Mouse (Mus musculus): ENCODE results near the gene Gm10401. TPM values are rescaled to one million over a fixed set of nuclear protein-coding genes. Genes with fewer than 3 reads are reported as not detected.

The Gm10401 gene
- polyA plus RNA-seq, 1 experiment from 2014 or later: 36.3 TPM

- Histone ChIP-seq H3K36me3 (peaks cover 27% of the 10 kb centered on the region), H3K4me1 (replicated peaks) (peaks cover 21% of the 10 kb centered on the region), H3K9me3 (no peaks in the 10 kb centered on the region), H3K4me2 (peak within 1 kb of the TSS; percentile 88), H3K9ac (replicated peaks) (peak within 1 kb of the TSS; percentile 88), H3K27me3 (no peaks in the 10 kb centered on the region), H3K4me3 (replicated peaks) (peak within 1 kb of the TSS; percentile 97), H3K27ac (peak within 1 kb of the TSS; percentile 59)
- peak; percentile 85 for ATAC-seq (ENCODE audit: insufficient number of reproducible peaks, insufficient read depth, low FRiP score, low TSS enrichment, low read depth)
- WGBS: under 1% methylated on average over 62 of the region's 81 CpGs
These were observed 36.4 kb upstream of the Gm10401 start, which contains the start of gene Unc119b for GRCm38 (mm10) chr5:115134234-115135165. Gene Unc119b (minus strand): TSS chr5:115134975.

- Histone ChIP-seq H3K27me3 (no peaks in the 10 kb centered on the region), H3K9me3 (no peaks in the 10 kb centered on the region), H3K27ac (no peak overlapping the region), H3K4me1 (replicated peaks) (peaks cover 16% of the 10 kb centered on the region), H3K9ac (replicated peaks) (peak overlapping the region; percentile 88), H3K4me2 (peak overlapping the region; percentile 88), H3K4me3 (replicated peaks) (peak overlapping the region; percentile 97), H3K36me3 (peaks cover 37% of the 10 kb centered on the region)
- WGBS: 56% methylated on average over 6 of the region's 6 CpGs
- no peak for ATAC-seq (ENCODE audit: insufficient number of reproducible peaks, insufficient read depth, low FRiP score, low TSS enrichment, low read depth)
These were observed 35.4 kb upstream of the Gm10401 start for GRCm38 (mm10) chr5:115133358-115134066.

GRCm38 (mm10) chr5:115132465-115132864 is 34.4 kb upstream of the Gm10401 start:
- H3K9me3 ChIP-seq: no peaks in the 10 kb centered on the region
- no peak overlapping the region for H3K27ac ChIP-seq
- ATAC-seq (ENCODE audit: insufficient number of reproducible peaks, insufficient read depth, low FRiP score, low TSS enrichment, low read depth): no peak
- peak overlapping the region; percentile 42; the same call in 1 of the 2 replicates for H3K9ac ChIP-seq (replicated peaks)
- peak overlapping the region; percentile 88; the same call in 1 of the 2 replicates for H3K4me2 ChIP-seq
- H3K27me3 ChIP-seq: no peaks in the 10 kb centered on the region
- H3K4me3 ChIP-seq (replicated peaks): peak overlapping the region; percentile 97; the same call in 1 of the 2 replicates
- H3K4me1 ChIP-seq (replicated peaks): peaks cover 16% of the 10 kb centered on the region
- peaks cover 47% of the 10 kb centered on the region for H3K36me3 ChIP-seq
- WGBS: 89% methylated on average over 8 of the region's 8 CpGs

GRCm38 (mm10) chr5:115129328-115129727 is 31.2 kb upstream of the Gm10401 start:
- no peak for ATAC-seq (ENCODE audit: insufficient number of reproducible peaks, insufficient read depth, low FRiP score, low TSS enrichment, low read depth)

GRCm38 (mm10) chr5:115127421-115128179 is 29.5 kb upstream of the Gm10401 start:
- Histone ChIP-seq H3K4me3 (replicated peaks) (no peak overlapping the region), H3K27ac (no peak overlapping the region), H3K4me1 (replicated peaks) (peaks cover 13% of the 10 kb centered on the region), H3K27me3 (no peaks in the 10 kb centered on the region), H3K4me2 (no peak overlapping the region), H3K9me3 (no peaks in the 10 kb centered on the region), H3K9ac (replicated peaks) (no peak overlapping the region), H3K36me3 (peaks cover 91% of the 10 kb centered on the region)
- WGBS: 91% methylated on average over 22 of the region's 22 CpGs
- ATAC-seq (ENCODE audit: insufficient number of reproducible peaks, insufficient read depth, low FRiP score, low TSS enrichment, low read depth): no peak

More at GRCm38 (mm10) chr5:115129328-115129727, 31.2 kb upstream of the Gm10401 start:
- no peak overlapping the region for H3K9ac ChIP-seq (replicated peaks)
- H3K4me2 ChIP-seq: no peak overlapping the region
- WGBS: 94% methylated on average over 6 of the region's 6 CpGs
- no peaks in the 10 kb centered on the region for H3K9me3 ChIP-seq
- H3K27ac ChIP-seq: no peak overlapping the region
- no peaks in the 10 kb centered on the region for H3K27me3 ChIP-seq
- H3K36me3 ChIP-seq: peaks cover 74% of the 10 kb centered on the region
- H3K4me3 ChIP-seq (replicated peaks): no peak overlapping the region
- peaks cover 26% of the 10 kb centered on the region for H3K4me1 ChIP-seq (replicated peaks)

- no peak overlapping the region for H3K27ac ChIP-seq
- peaks cover 92% of the 10 kb centered on the region for H3K36me3 ChIP-seq
- no peak overlapping the region for H3K9ac ChIP-seq (replicated peaks)
- H3K4me1 ChIP-seq (replicated peaks): peaks cover 10% of the 10 kb centered on the region
- no peak overlapping the region for H3K4me2 ChIP-seq
- H3K9me3 ChIP-seq: no peaks in the 10 kb centered on the region
- ATAC-seq (ENCODE audit: insufficient number of reproducible peaks, insufficient read depth, low FRiP score, low TSS enrichment, low read depth): no peak
- 94% methylated on average over 28 of the region's 28 CpGs for WGBS
- no peak overlapping the region for H3K4me3 ChIP-seq (replicated peaks)
- no peaks in the 10 kb centered on the region for H3K27me3 ChIP-seq
These were observed 28.6 kb upstream of the Gm10401 start for GRCm38 (mm10) chr5:115126578-115127312.

GRCm38 (mm10) chr5:115125211-115125871 is 27.2 kb upstream of the Gm10401 start:
- Histone ChIP-seq H3K4me3 (replicated peaks) (no peak overlapping the region), H3K4me2 (no peak overlapping the region), H3K4me1 (replicated peaks) (peaks cover 10% of the 10 kb centered on the region), H3K9me3 (no peaks in the 10 kb centered on the region), H3K27me3 (no peaks in the 10 kb centered on the region), H3K36me3 (peaks cover 81% of the 10 kb centered on the region), H3K9ac (replicated peaks) (no peak overlapping the region), H3K27ac (peak overlapping the region; percentile 25; the same call in 1 of the 2 replicates)
- WGBS: 31% methylated on average over 24 of the region's 24 CpGs
- ATAC-seq (ENCODE audit: insufficient number of reproducible peaks, insufficient read depth, low FRiP score, low TSS enrichment, low read depth): no peak

- no peak overlapping the region for H3K4me3 ChIP-seq (replicated peaks)
- H3K36me3 ChIP-seq: peaks cover 74% of the 10 kb centered on the region
- H3K27me3 ChIP-seq: no peaks in the 10 kb centered on the region
- no peak overlapping the region for H3K9ac ChIP-seq (replicated peaks)
- no peaks in the 10 kb centered on the region for H3K9me3 ChIP-seq
- ATAC-seq (ENCODE audit: insufficient number of reproducible peaks, insufficient read depth, low FRiP score, low TSS enrichment, low read depth): no peak
- H3K4me2 ChIP-seq: no peak overlapping the region
- 0 out of 2 replicates have a peak overlapping the region, but pooled peaks have one; percentile 7 for H3K27ac ChIP-seq
- 90% methylated on average over 6 of the region's 6 CpGs for WGBS
- peaks cover 10% of the 10 kb centered on the region for H3K4me1 ChIP-seq (replicated peaks)
These were observed 26.6 kb upstream of the Gm10401 start for GRCm38 (mm10) chr5:115124690-115125089.

- Histone ChIP-seq H3K9me3 (no peaks in the 10 kb centered on the region), H3K36me3 (peaks cover 56% of the 10 kb centered on the region), H3K27ac (no peak overlapping the region), H3K4me2 (no peak overlapping the region), H3K4me3 (replicated peaks) (no peak overlapping the region), H3K9ac (replicated peaks) (no peak overlapping the region), H3K27me3 (no peaks in the 10 kb centered on the region), H3K4me1 (replicated peaks) (peaks cover 20% of the 10 kb centered on the region)
- ATAC-seq (ENCODE audit: insufficient number of reproducible peaks, insufficient read depth, low FRiP score, low TSS enrichment, low read depth): no peak
- 72% methylated on average over 5 of the region's 5 CpGs for WGBS
These were observed 22.9 kb upstream of the Gm10401 start for GRCm38 (mm10) chr5:115120978-115121377.
